Mouse (Mus musculus): Measurements from ENCODE around the gene Sgip1. TPM values are rescaled to one million over a fixed set of nuclear protein-coding genes. Genes with fewer than 3 reads are reported as not detected.

The Sgip1 gene
- total and polyA plus RNA-seq, 3 experiments, result 2.3 to 9.2 (median 6.8) TPM

GRCm38 (mm10) chr4:102840062-102840798 is 99.1 kb downstream of the Sgip1 start:
- DNase-seq, result no peak

GRCm38 (mm10) chr4:102840956-102841729 is 100.0 kb downstream of the Sgip1 start:
- DNase-seq, result no peak

- no peak for DNase-seq
Measured at GRCm38 (mm10) chr4:102850498-102850897, 109.4 kb downstream of the Sgip1 start.

GRCm38 (mm10) chr4:102851161-102851560 is 110.1 kb downstream of the Sgip1 start:
- DNase-seq, result no peak

GRCm38 (mm10) chr4:102852290-102852689 is 111.2 kb downstream of the Sgip1 start:
- no peak for DNase-seq

- no peak for DNase-seq
Measured at GRCm38 (mm10) chr4:102852808-102853207, 111.7 kb downstream of the Sgip1 start.

GRCm38 (mm10) chr4:102853330-102854022 is 112.4 kb downstream of the Sgip1 start:
- DNase-seq, result no peak

GRCm38 (mm10) chr4:102854928-102855892 is 114.1 kb downstream of the Sgip1 start:
- no peak for DNase-seq

GRCm38 (mm10) chr4:102856086-102856485 is 115.0 kb downstream of the Sgip1 start:
- DNase-seq, result no peak

- DNase-seq, result peak; percentile 26
Measured at GRCm38 (mm10) chr4:102859259-102860194, 118.4 kb downstream of the Sgip1 start.

- no peak for DNase-seq
Measured at GRCm38 (mm10) chr4:102862751-102863710, 121.9 kb downstream of the Sgip1 start.

GRCm38 (mm10) chr4:102866531-102866930 is 125.4 kb downstream of the Sgip1 start:
- DNase-seq, result no peak

GRCm38 (mm10) chr4:102871274-102871673 is 130.2 kb downstream of the Sgip1 start:
- DNase-seq, result no peak

GRCm38 (mm10) chr4:102883142-102883541 is 142.0 kb downstream of the Sgip1 start:
- DNase-seq, result peak; percentile 37

GRCm38 (mm10) chr4:102884228-102884627 is 143.1 kb downstream of the Sgip1 start:
- DNase-seq, result no peak

- peak; percentile 34 for DNase-seq
Measured at GRCm38 (mm10) chr4:102886459-102886858, 145.4 kb downstream of the Sgip1 start.

GRCm38 (mm10) chr4:102886902-102887301 is 145.8 kb downstream of the Sgip1 start:
- DNase-seq, result peak; percentile 49

- DNase-seq, result no peak
Measured at GRCm38 (mm10) chr4:102887770-102888689, 146.9 kb downstream of the Sgip1 start.

Data from adrenal gland, adult 2 months (tissue).